Mouse (Mus musculus) ovary, adult 18-20 months (tissue): ENCODE measurements around the gene Tulp4.

ENCODE experiments used
- DNase-seq: peaks from one replicate; pipeline ENCODE4 v3.0.0; 2022; ENCODE audit warnings: low spot score, mixed read lengths

The Tulp4 gene

DNA sequence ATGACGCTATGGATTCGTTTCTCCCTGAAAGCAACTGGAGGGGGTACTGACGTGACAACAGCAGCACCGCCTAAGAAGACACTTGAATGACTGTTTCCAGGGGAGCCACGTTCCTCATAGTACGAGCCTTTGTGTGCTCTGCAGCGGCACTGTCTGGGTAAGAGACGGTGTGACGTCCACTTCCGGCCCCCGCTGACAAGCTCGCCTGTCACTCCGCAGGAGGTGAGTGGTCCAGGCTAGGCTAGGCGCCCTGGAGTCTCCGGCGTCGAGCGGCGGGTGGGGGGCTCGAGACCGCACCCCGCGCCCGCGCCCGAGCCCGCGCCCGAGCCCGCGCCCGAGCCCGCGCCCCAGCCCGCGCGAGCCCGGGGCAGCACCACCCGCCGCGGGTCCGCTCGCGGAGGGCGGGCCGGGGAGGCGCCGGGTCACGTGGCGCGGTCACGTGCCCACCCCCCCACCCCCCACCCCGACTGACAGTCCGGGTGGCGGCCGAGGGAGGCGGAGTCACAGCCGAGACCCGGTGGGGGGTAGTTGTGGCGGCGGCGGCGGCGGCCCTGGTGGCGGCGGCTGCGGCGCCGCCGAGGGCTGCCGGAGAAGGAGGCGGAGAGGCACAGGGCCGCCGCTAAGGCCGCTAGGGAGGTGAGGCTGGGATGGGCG, at the start of gene Tulp4:
Gene Tulp4, plus strand, starts transcription at position 77 of the 654 bp plus-strand sequence.
- peak; percentile 75 for DNase-seq

DNA sequence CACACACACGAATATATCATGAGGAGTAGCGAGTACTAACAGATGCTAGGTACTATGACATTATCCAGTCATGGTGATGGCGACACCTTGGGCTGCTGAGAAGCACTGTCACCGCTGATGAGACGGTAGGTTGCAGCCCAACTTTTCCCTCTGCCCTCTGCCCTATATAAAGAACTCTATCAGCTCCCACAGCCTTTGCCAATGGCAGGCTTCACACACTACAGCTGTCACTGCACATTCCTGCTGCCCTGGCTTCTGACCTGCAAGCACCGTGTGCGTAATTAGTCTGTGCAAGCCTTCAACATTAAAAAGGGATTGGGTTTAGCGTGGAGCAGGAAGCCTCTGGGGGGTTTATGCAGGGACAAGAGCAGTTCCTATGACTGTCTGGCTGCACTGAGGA, 43.4 kb upstream of the Tulp4 start:
- DNase-seq: no peak

DNA sequence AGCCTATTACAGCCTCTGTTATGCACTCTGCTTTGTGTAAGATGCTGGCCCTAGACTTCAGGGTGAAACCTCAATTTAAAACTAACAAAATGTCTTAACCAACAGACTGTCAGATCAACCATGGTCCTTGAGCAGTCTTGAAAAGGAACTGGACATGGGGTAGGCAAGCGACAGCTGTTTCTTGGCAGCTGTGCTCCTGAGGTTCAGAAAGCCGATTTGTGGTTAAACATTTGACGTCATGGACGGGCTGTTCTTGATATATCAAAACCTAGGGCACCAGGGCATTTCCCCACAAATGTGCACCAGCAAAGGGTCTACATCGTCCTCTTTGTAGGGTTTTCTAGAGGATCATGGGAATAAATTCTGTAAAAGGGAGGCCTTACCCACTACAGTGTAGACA, 42.7 kb upstream of the Tulp4 start:
- no peak for DNase-seq

DNA sequence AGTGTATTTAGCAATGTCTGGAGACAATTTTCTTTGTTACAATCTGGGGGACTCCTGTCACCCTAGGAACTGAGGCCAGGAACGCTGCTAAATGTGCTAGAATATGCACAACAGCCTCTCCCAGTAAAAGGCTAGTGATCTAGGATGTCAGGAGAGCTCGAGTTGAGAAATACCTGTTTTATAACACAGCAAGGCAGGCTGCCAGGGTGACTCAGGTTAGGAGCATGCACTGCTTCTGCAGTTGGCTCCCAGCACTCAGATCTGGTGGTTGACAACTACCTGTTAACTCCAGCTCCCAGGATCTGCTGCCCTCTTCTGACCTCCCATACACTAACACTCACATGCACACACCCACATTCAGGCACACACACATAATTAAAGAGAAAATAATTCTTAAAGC, 40.2 kb upstream of the Tulp4 start:
- DNase-seq: no peak

DNA sequence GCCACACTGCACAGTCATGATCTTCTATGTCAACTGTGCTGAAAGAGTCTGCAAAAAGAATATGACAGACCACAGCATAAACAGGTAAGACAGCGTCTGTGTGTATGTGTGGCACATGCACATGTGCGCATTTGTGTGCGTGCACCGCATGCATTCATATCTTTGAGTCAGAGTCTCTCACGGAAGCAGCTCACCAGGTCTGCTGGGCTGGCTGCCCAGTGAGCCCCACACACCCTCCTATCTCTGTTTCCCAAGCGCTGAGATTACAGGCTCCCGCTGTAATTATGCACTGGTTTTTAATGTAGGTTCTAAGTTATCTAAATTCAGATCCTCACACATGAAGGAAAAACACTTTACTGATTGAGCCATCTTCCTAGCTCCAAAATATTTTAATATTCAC, 38.6 kb upstream of the Tulp4 start:
- no peak for DNase-seq

DNA sequence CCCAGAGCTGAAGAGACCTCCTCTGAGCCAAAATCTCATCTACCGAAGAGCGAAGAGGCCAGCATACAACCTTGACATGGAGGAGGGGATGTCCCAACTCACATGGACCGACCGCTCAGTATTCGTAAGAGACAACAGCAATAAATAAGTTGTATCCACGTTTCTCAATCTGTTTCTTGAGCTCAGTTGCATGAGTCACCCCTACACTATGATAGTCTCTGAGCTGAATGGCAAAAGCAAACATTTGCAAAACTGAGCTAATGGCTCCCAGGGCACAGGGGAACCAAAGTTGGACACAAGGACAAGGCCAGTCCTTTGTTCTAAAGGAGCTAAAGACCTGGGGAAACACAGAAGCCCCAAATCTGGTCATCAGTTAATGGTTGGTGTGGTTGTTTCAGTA, 36.4 kb upstream of the Tulp4 start:
- DNase-seq: no peak

DNA sequence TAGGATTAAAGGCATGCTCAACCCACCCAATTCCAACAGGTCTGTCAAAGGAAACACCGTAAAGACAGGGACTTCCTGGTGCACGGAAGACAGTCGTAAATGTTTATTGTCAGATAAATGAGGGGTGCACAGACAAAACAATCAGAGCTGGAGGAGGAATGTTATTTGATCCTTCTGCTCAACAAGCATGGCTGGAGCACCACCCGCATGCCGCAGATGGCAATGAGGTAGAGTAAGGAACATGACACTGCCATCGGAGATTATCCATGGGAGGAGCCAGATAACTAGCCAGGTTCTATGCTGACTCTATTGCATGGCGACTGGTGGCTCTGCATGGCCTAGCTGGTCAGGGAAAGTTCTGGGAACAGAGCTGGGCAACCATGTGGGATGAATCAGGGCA, 32.8 kb upstream of the Tulp4 start:
- DNase-seq: no peak

DNA sequence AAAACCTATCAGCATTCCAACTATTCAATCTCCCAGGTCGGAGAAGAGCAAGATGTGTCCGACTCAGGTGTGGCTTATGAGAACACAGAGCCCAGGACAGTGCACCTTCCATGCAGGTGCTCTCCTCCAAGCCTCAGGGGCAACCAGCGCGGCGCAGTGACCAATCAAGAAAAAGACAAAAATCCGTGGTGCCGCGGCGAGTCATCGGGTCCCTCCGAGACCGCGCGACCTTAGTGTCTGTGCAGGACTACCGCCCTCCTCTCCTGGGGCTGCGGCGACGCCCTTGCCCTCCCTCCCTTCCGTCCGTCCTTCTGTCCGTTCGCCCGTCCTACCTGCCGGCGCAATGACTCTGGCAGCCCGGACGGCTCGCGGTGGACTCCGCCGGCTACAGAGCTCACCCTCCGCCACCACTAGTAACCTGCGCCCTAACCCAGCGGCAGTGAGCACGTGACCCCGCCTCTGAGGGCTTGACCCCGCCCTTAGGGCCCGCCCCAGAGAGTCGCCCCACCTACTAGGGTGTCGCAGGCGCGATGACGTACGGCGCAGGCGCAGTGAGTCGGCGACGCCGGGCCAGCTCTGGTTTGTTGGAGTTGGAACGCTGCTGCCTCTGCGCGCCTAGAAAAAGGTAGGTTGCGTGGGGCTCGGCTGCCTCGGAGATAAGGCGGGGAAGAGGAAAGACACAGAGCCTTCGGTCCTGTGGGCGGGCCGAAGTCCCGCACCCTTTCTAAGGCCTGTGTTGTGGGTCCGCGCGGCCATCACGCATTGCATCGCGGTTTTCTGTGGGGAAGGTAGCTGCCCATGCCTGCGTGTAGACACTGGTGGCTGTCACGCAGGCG, 26.7 kb upstream of the Tulp4 start, which contains the start of the genes Serac1 and Gtf2h5:
Gene Serac1, minus strand, starts transcription at position 455 of the 836 bp plus-strand sequence.
Gene Gtf2h5, plus strand, starts transcription at position 500 of the 836 bp plus-strand sequence.
- peak; percentile 95 for DNase-seq

DNA sequence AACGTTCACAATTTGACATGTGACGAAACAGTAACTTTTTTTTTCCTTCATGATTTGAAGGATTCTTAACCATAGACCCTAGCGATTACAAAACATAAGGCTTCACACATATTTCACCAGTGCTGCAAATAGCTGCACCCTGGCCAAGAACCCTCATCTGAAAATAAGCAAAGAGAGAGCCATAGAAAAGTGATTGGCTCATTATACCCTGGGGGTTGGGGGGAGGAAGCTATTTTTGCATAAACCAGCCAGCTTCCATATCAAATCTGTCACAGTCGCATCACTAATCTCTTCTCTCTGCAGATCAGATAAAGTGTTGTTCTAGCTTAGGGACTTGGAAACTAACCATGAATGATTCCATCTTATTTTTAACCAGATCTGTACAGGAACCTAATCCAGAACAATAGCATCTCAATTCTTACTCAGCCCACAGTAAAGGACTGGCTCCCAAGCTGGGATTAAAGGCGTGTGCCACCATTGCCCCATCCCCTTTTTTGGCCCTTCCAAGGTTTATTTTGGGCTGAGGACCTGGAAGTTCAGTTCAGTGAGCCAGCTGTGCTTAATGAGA, 22.8 kb upstream of the Tulp4 start:
- DNase-seq: no peak

DNA sequence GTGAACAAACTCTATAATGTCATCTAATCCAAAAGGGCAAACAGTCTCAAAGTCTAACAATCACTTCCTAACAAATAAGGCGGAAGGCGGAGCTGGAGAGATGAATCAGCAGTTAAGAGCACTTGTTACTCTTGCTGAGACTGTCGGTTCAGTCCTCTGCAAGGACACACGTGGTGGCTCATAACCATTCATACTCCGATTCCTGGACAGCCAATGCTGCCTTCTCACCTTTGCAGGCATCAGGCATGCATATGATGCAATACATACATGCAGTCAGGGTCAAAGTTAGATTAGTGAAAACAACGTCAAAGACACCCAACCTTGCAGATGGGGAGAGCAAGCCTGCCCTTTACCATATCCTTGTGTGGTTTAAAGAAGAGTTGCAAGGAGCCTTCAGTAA, 14.6 kb upstream of the Tulp4 start:
- no peak for DNase-seq

DNA sequence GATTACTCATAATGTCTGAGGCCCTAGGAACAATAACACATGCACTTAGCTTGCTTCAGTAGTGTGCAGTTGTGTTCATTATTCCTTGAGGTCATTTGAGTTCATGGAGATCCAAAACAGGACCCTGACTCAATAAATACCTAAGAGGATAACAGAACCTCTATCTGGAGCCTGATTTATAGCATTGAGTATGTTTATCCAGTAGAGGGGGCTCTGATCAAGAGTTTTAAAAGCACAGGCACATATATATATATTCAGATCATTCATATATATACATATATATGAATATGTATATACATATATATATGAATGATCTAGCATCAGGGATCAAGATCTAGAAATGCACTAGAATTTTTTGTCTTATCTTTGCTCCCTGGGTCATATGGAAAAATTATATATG, 10.7 kb upstream of the Tulp4 start:
- DNase-seq: no peak

DNA sequence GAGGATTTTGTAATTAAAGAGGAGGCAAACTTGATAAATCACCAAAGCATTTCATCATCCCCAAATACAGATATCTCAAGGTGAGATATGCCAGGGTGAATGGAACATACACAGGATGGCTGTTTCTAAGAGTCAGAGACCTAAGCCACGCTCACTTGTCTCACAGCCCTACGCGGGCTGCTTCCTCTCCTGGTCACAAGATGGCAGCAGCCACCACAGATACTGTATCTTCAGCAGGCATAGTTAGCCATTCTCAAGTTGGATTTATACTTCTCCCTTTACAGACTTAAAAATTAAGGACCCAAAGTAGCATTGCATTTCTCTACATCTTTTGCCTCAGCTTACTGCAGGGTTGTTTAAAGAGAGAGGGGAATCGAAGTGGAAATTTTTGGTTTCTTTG, 8.4 kb upstream of the Tulp4 start:
- DNase-seq: no peak

DNA sequence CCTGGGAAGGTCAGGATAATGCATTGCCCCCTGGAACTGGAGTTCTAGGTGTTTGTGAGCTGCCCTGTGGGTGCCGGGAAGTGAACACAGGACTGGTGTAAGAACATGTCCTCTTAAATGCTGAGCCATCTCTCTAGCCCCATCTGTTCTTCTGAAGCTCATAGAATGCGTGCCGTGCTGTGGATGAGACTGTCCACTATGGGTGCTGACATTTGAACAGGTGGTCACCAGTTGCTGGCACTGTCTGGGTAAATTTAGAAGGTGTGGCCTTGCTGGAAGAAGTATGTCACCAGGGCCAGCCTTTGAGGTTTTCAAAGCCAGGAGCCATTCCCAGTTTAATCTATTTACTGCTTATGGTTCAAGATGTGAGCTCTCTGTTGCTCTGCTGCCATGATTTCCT, 4.0 kb upstream of the Tulp4 start:
- no peak for DNase-seq

DNA sequence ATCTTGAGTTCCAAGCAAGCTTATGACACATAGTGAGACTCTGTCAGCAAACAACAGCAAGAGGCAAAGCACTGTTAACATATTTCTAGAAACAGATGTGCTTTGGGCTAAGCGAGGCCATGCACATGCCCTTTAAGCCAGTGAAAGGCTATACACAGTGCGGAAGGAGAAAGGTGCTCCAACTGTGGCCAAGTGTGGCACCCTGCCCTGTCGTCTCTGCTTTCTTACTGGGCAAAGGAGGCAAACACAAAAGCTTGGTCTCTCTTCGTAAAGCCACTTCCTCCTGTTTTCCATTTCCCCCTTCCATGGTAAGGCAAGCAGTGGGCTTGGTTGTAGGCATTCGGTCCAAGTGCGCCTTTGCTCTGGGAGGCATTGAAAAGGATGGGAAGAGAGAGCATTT, 2.7 kb upstream of the Tulp4 start:
- no peak for DNase-seq

DNA sequence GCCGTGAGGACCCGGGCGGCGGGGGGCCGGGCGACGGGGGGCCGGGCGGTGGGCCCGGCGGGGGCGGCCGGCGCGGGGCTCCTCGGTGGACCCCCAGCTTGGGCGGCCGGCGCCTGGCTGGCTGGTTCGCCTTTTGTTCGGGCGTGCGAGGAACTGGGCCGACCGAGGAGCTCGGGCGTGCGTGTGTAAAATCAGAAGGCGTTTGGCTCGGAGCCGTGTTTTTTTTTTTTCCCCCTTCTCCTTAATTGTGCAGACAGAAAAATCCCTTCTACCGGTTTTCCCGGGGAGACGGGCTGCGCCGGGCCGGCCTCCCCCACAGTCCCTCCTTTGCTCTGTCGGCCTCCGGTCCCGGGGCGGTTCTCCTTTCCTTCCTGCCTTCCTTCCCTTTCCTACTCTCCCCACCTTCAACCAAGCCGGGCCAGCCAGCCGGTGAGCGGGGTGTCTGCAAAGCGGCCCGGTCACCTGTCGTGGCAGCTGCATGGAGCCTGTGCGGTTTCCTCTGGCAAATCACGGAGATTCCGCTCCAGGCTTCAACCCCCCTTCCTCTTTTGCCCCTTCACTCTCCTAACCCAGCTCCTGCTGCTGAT, 871 bp downstream of the Tulp4 start:
- DNase-seq: peak; percentile 17

DNA sequence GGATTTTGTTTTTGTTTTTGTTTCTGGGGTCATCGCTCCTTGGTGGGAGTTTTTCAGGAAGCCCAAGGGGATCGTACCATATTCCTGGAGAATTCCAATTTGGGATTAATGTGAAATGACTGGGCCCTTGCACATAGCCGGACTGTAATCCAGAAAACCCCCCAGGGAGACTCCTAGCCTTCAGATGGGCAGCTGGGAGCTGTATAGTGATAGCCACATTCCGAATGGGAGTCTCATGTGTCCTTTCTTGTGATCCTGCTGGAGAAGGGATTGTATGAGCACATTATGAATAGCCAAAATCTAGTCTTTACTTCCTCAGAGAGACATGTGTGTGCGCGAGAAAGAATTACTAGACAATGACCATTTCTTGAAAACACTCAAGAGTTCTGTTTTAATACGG, 1.9 kb downstream of the Tulp4 start:
- no peak for DNase-seq

DNA sequence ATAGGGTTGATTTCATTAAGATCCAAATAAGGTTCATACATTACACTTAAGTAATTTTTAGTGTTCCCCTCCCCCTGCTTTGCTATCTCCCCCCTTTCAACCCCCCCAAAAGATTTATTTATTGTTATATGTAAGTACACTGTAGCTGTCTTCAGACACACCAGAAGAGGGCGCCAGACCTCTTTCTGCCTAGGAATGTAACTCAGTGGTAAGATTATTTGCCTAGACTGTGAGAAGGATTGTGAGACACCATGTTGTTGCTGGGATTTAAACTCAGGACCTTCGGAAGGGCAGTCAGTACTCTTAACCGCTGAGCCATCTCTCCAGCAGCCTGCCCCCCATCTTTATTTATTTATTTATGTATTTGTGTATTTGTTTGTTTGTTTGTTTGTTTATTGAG, 4.7 kb downstream of the Tulp4 start:
- no peak for DNase-seq

DNA sequence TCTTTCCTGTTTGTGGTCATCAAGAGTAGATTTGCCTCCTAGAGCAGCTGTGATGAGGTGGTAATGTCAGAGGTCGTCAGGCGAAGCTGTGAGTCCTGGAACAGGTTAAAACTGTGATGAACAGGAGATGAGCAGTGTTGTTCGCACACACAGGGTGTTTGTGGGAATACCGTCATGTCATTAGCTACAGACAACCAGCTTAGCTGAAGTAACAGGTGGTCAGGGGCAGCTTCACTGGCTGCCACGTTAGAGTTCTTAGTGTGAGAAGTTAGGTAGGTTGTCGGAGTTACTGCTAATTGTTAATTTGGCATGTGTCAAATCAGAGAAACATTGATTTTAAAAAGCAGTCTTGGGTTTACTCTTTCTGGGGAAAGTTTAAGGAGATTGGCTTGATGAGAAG, 7.4 kb downstream of the Tulp4 start:
- DNase-seq: no peak

DNA sequence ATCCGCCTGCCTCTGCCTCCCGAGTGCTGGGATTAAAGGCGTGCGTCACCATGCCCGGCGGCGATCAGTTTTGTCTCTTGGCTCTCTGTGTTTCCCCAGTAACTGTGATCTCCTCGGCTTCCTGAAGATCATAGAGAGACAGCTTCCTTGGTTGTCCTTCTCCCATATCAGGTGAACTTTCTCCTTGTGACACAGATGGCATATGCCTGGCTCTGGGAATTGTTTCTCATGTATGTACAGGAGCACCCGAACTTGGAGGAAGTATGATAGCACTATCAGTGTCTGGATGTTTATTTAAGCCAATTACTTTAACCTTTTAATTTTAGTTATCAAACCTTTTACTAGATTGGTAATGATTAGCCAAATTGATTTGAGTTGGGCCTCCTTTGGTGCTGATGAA, 8.8 kb downstream of the Tulp4 start:
- no peak for DNase-seq

DNA sequence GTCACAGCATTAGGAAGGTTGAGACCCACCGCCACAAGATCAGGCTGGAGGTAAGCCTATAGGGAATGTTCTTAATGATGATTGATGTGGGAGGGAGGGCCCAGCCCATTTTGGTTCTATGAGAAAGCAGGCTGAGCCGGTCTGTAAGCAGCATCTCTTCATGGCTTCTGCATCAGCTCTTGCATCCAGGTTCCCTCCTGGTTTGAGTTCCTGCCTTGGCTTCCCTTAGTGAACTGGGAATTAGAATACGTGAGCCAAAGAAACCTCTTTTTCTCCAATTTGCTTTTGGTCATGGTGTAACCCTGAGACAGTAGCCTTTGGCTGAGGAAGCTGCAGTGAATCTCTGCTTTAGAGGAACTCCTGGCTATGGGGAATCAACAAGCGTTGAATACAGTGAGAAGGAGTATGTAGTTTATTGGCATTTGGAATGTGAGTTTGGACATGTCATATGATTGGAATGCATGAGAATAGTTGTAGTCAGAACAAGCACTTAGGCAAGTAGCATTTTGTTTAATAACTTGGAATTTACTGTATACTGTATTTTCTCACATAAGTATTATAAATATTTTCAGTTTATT, 11.0 kb downstream of the Tulp4 start:
- no peak for DNase-seq

DNA sequence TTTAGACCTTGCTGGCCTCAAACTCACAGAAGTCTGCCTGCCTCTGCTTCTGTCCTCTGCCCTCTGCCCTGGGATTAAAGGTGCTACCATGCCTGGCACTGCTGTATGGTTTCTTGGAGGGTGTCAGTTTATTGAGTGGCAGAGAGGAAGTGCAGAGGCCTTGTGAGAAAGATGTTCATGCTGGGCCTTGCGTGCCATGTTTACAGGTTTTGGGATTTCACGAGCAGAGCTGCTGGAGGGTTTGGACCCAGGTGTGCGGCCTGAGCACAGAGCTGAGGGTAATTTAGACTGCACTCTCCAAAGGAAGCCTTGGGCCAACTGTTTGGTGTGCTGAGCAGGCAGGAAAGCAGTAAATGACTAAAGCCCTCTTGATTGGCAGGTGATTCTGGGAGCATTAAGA, 11.7 kb downstream of the Tulp4 start:
- no peak for DNase-seq

DNA sequence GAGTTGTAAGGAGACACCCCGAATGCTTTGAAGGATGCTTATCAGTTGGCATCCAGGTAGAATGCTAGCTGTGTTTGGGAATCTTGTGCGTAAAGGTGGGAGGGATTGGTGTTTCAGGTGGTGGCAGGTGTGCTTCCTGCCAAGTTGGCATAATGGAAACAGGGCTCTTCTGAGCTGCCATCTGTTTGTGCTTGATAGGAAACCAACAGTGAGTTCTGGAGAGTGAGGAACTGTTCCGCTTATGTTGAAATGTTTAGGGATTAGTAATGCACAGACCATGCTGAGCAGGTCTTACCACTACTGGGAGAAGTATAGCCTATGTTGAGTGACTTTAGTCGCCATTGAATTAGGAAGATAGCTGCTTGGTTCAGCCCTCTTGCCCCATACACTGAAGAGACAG, 12.6 kb downstream of the Tulp4 start:
- DNase-seq: no peak

DNA sequence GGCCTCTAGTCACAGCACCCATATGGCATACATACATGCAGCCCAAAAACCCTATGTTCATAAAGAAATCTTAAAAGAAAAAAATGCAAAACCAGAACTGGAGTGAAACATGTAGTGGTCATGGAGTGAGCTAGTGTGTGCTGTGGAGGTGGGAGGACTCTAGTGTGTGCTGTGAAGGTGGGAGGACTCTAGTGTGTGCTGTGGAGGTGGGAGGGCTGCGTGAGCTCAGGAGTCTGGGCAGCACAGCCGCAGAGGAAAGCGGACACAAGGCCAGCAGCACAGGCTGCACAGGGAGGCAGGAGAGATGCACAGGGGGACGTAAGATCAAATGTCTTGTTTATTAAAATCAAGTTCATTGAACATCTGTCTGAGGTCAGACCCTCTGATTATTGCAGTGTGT, 17.5 kb downstream of the Tulp4 start:
- no peak for DNase-seq
